13 mouse cellular contexts compared by ENCODE assay signal in the genomic region with DNA sequence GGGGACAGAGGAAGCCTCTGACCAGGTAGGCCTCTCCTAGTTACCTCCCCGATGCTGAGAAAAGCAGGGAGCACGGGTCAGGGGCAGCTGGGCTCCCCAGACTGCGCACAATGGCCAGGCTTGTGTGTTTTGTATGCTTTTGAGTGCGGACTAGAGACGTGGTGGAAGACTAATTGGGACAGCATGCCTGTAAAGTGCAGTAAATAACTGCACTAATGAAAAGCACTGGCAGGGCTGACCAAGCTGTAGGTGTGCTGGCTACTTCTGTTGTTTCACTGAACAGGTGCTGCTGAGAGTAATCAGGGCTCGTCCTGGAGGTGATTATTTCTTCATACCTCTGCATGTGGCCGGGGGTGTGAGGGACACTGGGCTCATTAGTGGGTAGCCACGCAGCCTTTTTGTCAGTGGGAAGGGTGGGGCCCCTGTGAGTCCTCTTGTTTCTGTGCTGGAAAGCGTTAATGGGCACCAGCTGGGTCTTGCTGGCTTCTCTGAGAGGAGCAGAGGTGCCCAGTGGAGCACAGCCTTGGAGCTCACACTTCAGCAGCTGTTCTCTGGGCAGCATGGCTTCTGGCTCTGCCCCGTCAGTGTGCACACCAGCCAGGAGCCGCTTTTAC. TPM values are rescaled to one million over a fixed set of nuclear protein-coding genes. Genes with fewer than 3 reads are reported as not detected.
A peak's percentile ranks its signal among the peaks of the same experiment; 100 is the strongest.
DNase-seq lines count a peak whose midpoint lies in the region; ATAC-seq and TF ChIP-seq lines count a peak whose summit lies in the region.
"Had no signal": no experiment of that assay in that cellular context is flagged by ENCODE, and none has a peak within 500 bp of the region (broad histone marks: within the 10 kb centered on the region; RNA-seq: fewer than 3 reads in every experiment).

No protein-coding gene starts in this region.

- H3K36me3 ChIP-seq in spleen, adult 2 months (ENCODE audit: control insufficient read depth, insufficient read depth, low read length): no peaks in the 10 kb centered on the region; the same call in 1 of the 2 replicates
- no peaks in the 10 kb centered on the region; the same call in 1 of the 2 replicates for H3K36me3 ChIP-seq in limb, embryonic 13.5 days
- no peaks in the 10 kb centered on the region for H3K36me3 ChIP-seq in small intestine, adult 2 months (ENCODE audit: control insufficient read depth, insufficient read depth, low read length)
- H3K36me3 ChIP-seq: heart, embryonic 15.5 days; stomach, embryonic 15.5 days had no signal

- no peak for TF ChIP-seq CTCF in spleen, adult 2 months (IDR thresholded peaks at IDR 0.05; ENCODE audit: extremely low read depth, insufficient read depth, insufficient read length, insufficient replicate concordance)
- TF ChIP-seq CTCF in small intestine, adult 2 months (IDR thresholded peaks at IDR 0.05; ENCODE audit: extremely low read depth, insufficient read length, insufficient replicate concordance, low read depth, low read length): no peak

- ATAC-seq in limb, embryonic 13.5 days (ENCODE audit: low FRiP score, low read depth): peak; percentile 73
- ATAC-seq: Patski had no signal

- peak; percentile 56 to 66 for DNase-seq in cerebellum, postnatal 10 days
- no peak for DNase-seq in cerebellum, postnatal 36 days
- DNase-seq in spleen, adult 2 months (ENCODE audit: low read depth in 1 of 2, low spot score in 2 of 2): no peak
- DNase-seq in spleen, adult 18-20 months: no peak
- DNase-seq in layer of hippocampus, postnatal 25 days (ENCODE audit: extremely low spot score in 1 of 2, low spot score in 1 of 2): no peak
- no peak for DNase-seq in testis, postnatal 10 days (ENCODE audit: low spot score)
- DNase-seq: layer of hippocampus, postnatal 36 days; lung, adult 18-20 months had no signal

- H3K4me3 ChIP-seq in spleen, adult 2 months (ENCODE audit: extremely low read depth, insufficient read depth, insufficient read length): no peak overlapping the region
- no peak overlapping the region for H3K4me3 ChIP-seq in limb, embryonic 13.5 days
- H3K4me3 ChIP-seq in small intestine, adult 2 months (ENCODE audit: low read depth, low read length): no peak overlapping the region
- H3K4me3 ChIP-seq: heart, embryonic 15.5 days; stomach, embryonic 15.5 days had no signal

- peak overlapping the region; percentile 17; the same call in 1 of the 2 replicates for H3K4me2 ChIP-seq in limb, embryonic 13.5 days (replicated peaks)
- H3K4me2 ChIP-seq: heart, embryonic 15.5 days; stomach, embryonic 15.5 days had no signal

- 74% methylated on average over 11 of the region's 11 CpGs for WGBS in spleen, adult 2 months
- WGBS in limb, embryonic 13.5 days: 14% methylated on average over 11 of the region's 11 CpGs
- 57% methylated on average over 11 of the region's 11 CpGs for WGBS in small intestine, adult 2 months

- TF ChIP-seq POLR2A in spleen, adult 2 months (IDR thresholded peaks at IDR 0.05; ENCODE audit: low read depth, low read length): no peak
- TF ChIP-seq POLR2A in small intestine, adult 2 months (IDR thresholded peaks at IDR 0.05; ENCODE audit: low read depth, low read length): no peak

- no peaks in the 10 kb centered on the region; the same call in 1 of the 2 replicates for H3K9me3 ChIP-seq in limb, embryonic 13.5 days
- H3K9me3 ChIP-seq: heart, embryonic 15.5 days; stomach, embryonic 15.5 days had no signal

- H3K9ac ChIP-seq in limb, embryonic 13.5 days: no peak overlapping the region
- H3K9ac ChIP-seq: heart, embryonic 15.5 days; stomach, embryonic 15.5 days had no signal

- H3K4me1 ChIP-seq in spleen, adult 2 months (ENCODE audit: control insufficient read depth, insufficient read depth, insufficient read length): peaks cover 6% of the 10 kb centered on the region; the same call in 1 of the 2 replicates
- H3K4me1 ChIP-seq in limb, embryonic 13.5 days: peaks cover 30% of the 10 kb centered on the region
- H3K4me1 ChIP-seq in small intestine, adult 2 months (ENCODE audit: control insufficient read depth, insufficient read depth, insufficient read length, low read length): peaks cover 34% of the 10 kb centered on the region

- H3K27me3 ChIP-seq in spleen, adult 2 months (ENCODE audit: control insufficient read depth, insufficient read depth, low read length): no peaks in the 10 kb centered on the region
- no peaks in the 10 kb centered on the region for H3K27me3 ChIP-seq in limb, embryonic 13.5 days
- H3K27me3 ChIP-seq in small intestine, adult 2 months (ENCODE audit: control insufficient read depth, insufficient read depth, low read length): no peaks in the 10 kb centered on the region
- H3K27me3 ChIP-seq: heart, embryonic 15.5 days; Patski; stomach, embryonic 15.5 days had no signal

- H3K27ac ChIP-seq in spleen, adult 2 months (ENCODE audit: insufficient read depth, low read length): peak overlapping the region; percentile 66
- peak overlapping the region; percentile 61 for H3K27ac ChIP-seq in limb, embryonic 13.5 days
- H3K27ac ChIP-seq in small intestine, adult 2 months (ENCODE audit: insufficient read depth, low read depth, low read length): peak overlapping the region; percentile 44; the same call in 1 of the 2 replicates
- H3K27ac ChIP-seq: heart, embryonic 15.5 days; stomach, embryonic 15.5 days had no signal

RNA-seq across cellular contexts. Expression of gene Eipr1, which starts 48.3 kb away (rescaled TPM):
- polyA plus RNA-seq in spleen, adult 2 months (2012; rRNA removed): 28.5 and 29.8 TPM in 2 replicates
- 31.0 and 33.3 TPM in 2 replicates for polyA plus RNA-seq in limb, embryonic 13.5 days (2015; fragmentation: Nextera tagmentation; extraction: Ambion mirVana)
- 27.4 and 57.7 TPM in 2 replicates for polyA plus RNA-seq in small intestine, adult 2 months (2012; rRNA removed)
- 10 to 100 TPM; 48.8 to 52.1 TPM for total RNA-seq in layer of hippocampus, postnatal 25 days (2021)

RNA-seq across cellular contexts. Expression of gene Trappc12, which starts 49.6 kb away (rescaled TPM):
- polyA plus RNA-seq in spleen, adult 2 months (2012; rRNA removed): 18.7 and 22.0 TPM in 2 replicates
- polyA plus RNA-seq in limb, embryonic 13.5 days (2015; fragmentation: Nextera tagmentation; extraction: Ambion mirVana): 40.9 and 42.2 TPM in 2 replicates
- 8.8 and 15.2 TPM in 2 replicates for polyA plus RNA-seq in small intestine, adult 2 months (2012; rRNA removed)
- total RNA-seq in layer of hippocampus, postnatal 25 days (2021): 10 to 100 TPM; 57.9 to 59.4 TPM

Comparison
In these comparisons a context has a peak if more than half of its experiments do, and no peak if none do; other contexts are left out.
1. DNase-seq: peak in cerebellum, postnatal 10 days (2 of 2); none in cerebellum, postnatal 36 days (0 of 2), spleen, adult 2 months (0 of 2), spleen, adult 18-20 months (0 of 2), layer of hippocampus, postnatal 25 days (0 of 2) and testis, postnatal 10 days (single experiment).
2. Peak in every context shown above with its lines, with median percentiles within 50 percentile points of each other: H3K27ac ChIP-seq.